Mouse (Mus musculus) E14TG2a.4 (cell line): ENCODE measurements around the gene Rnd1.
A peak's percentile ranks its signal among the peaks of the same experiment; 100 is the strongest.

Experiments used
- H3K27me3 ChIP-seq: 2 replicates; pipeline ENCODE4 v1.6.1; 2014; ENCODE audit warnings: low read length, control low read depth; ENCODE audit not compliant: insufficient read depth
- H3K36me3 ChIP-seq: 2 replicates; pipeline ENCODE4 v1.6.1; 2014; ENCODE audit warnings: low read length, control low read depth; ENCODE audit not compliant: insufficient read depth
- H3K4me1 ChIP-seq: replicated peaks from 2 replicates; pipeline ENCODE4 v1.6.1; 2014; ENCODE audit warnings: low read depth, low read length, control low read depth
- H3K4me3 ChIP-seq: replicated peaks from 2 replicates; pipeline ENCODE4 v1.5.1; 2014; ENCODE audit warnings: mild to moderate bottlenecking, low read length
- H3K9me3 ChIP-seq: 2 replicates; pipeline ENCODE4 v1.6.1; 2014; ENCODE audit warnings: low read length, control low read depth
- CTCF ChIP-seq: conservative IDR thresholded peaks from 2 replicates; pipeline ENCODE4 v1.5.1; 2014; ENCODE audit warnings: low read length
- NANOG ChIP-seq: IDR thresholded peaks from 2 replicates; pipeline ENCODE4 v1.6.1; 2014; ENCODE audit warnings: borderline replicate concordance, low read length, mixed read lengths
- POU5F1 ChIP-seq: IDR thresholded peaks from 2 replicates; pipeline ENCODE4 v1.6.1; 2014; ENCODE audit warnings: low read length, borderline replicate concordance

Gene Rnd1

GRCm38 (mm10) chr15:98617176-98617537 is 60.1 kb downstream of the Rnd1 start:
- Histone ChIP-seq H3K4me3 (no peak overlapping the region), H3K27me3 (peaks cover 55% of the 10 kb centered on the region), H3K4me1 (peaks cover 37% of the 10 kb centered on the region), H3K36me3 (no peaks in the 10 kb centered on the region), H3K9me3 (no peaks in the 10 kb centered on the region; the same call in 1 of the 2 replicates)
- TF ChIP-seq CTCF (peak; percentile 97), POU5F1 (no peak)

- TF ChIP-seq POU5F1, result no peak
- TF ChIP-seq NANOG, result no peak
- no peak for TF ChIP-seq CTCF
These were observed 60.7 kb downstream of the Rnd1 start for GRCm38 (mm10) chr15:98616362-98617175.

GRCm38 (mm10) chr15:98615751-98616150 is 61.5 kb downstream of the Rnd1 start:
- no peak overlapping the region for H3K4me3 ChIP-seq
- TF ChIP-seq NANOG (no peak), CTCF (no peak), POU5F1 (no peak)
- peaks cover 28% of the 10 kb centered on the region for H3K4me1 ChIP-seq
- H3K36me3 ChIP-seq, result no peaks in the 10 kb centered on the region
- H3K27me3 ChIP-seq, result peaks cover 69% of the 10 kb centered on the region
- no peaks in the 10 kb centered on the region; the same call in 1 of the 2 replicates for H3K9me3 ChIP-seq

More at GRCm38 (mm10) chr15:98616362-98617175, 60.7 kb downstream of the Rnd1 start:
- peaks cover 32% of the 10 kb centered on the region for H3K4me1 ChIP-seq
- H3K27me3 ChIP-seq, result peaks cover 61% of the 10 kb centered on the region
- H3K4me3 ChIP-seq, result no peak overlapping the region
- no peaks in the 10 kb centered on the region for H3K36me3 ChIP-seq
- H3K9me3 ChIP-seq, result no peaks in the 10 kb centered on the region; the same call in 1 of the 2 replicates

- H3K27me3 ChIP-seq, result peaks cover 72% of the 10 kb centered on the region
- H3K4me1 ChIP-seq, result peaks cover 28% of the 10 kb centered on the region
- H3K36me3 ChIP-seq, result no peaks in the 10 kb centered on the region
- H3K9me3 ChIP-seq, result no peaks in the 10 kb centered on the region; the same call in 1 of the 2 replicates
- TF ChIP-seq POU5F1 (no peak), NANOG (no peak), CTCF (no peak)
- H3K4me3 ChIP-seq, result no peak overlapping the region
These were observed 62.3 kb downstream of the Rnd1 start for GRCm38 (mm10) chr15:98614971-98615370.

GRCm38 (mm10) chr15:98614551-98614950 is 62.7 kb downstream of the Rnd1 start:
- TF ChIP-seq CTCF (no peak), POU5F1 (no peak), NANOG (no peak)
- Histone ChIP-seq H3K4me1 (peaks cover 30% of the 10 kb centered on the region), H3K4me3 (peak overlapping the region; percentile 4; the same call in 1 of the 2 replicates), H3K9me3 (no peaks in the 10 kb centered on the region; the same call in 1 of the 2 replicates), H3K27me3 (peaks cover 74% of the 10 kb centered on the region), H3K36me3 (no peaks in the 10 kb centered on the region)
